Mouse (Mus musculus): ENCODE results near the gene Stab1. TPM values are rescaled to one million over a fixed set of nuclear protein-coding genes. Genes with fewer than 3 reads are reported as not detected.

The Stab1 gene
- total RNA-seq, 2 experiments from 2014 or later: 19.8 to 30.3 TPM

DNA sequence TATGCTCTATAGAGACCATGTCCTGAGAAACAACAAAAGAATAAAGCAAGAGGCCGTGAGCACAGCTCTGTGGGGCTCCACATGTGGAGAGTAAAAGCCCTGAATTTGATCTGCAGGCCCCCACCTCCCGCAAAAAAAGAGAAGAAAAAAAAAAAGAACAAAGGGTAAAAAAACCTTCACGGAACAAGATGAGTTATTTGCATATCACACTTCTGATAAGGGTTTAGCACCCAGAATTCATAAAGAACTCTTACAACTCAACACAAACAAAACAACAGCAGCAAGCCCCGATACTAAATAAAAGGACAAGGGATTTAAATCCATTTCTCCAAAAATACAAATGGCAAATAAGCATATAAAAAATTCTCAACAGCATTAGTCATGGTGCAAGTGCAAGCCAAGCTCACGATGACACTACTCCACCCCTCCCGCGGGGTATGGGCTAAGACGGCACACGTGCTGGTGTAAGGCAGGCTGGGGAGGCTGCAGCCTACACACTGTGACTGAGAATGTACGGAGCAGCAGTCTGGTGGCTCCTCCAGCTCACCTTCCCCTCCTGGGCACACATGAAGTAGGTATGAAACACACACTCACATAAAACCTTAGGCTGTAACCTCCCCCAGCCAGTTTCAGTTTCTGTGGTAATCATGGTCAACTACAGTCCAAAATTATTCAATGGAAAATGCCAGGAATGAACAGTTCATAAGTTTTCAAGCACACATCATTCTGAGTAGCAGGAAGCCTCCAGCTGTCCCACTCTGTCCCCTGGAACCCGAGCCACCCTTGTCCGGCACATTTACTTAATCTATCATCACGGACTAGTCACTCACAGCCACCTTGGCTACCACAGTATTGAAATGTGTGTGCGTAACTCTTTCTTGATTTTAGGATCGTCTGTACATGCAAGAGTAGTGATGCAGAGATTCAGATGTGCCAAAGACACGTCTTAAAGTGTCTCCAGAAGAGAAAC is 29.4 kb upstream of the Stab1 start:
- intact Hi-C loops (cut with DNase I): no loop called here
- peak; percentile 54 to 81 for DNase-seq (ENCODE audit: low spot score in 2 of 2)

- intact Hi-C loops (cut with DNase I): no loop called here
- no peak for DNase-seq (ENCODE audit: low spot score in 2 of 2)
Observed at GRCm38 (mm10) chr14:31195968-31196367, 27.5 kb upstream of the Stab1 start.

GRCm38 (mm10) chr14:31195521-31195920 is 27.1 kb upstream of the Stab1 start:
- intact Hi-C loops (cut with DNase I): no loop called here
- no peak for DNase-seq (ENCODE audit: low spot score in 2 of 2)

- intact Hi-C loops (cut with DNase I): loop anchor here (5.0 kb wide), 1 partner anchor 63 kb away; the partner anchor contains the start of gene Nt5dc2
- DNase-seq (ENCODE audit: low spot score in 2 of 2): peak in 1 of 2 experiments; percentile 50
Observed at GRCm38 (mm10) chr14:31194891-31195513, 26.6 kb upstream of the Stab1 start.

GRCm38 (mm10) chr14:31194441-31194840 is 26.0 kb upstream of the Stab1 start:
- DNase-seq (ENCODE audit: low spot score in 2 of 2): no peak
- intact Hi-C loops (cut with DNase I): loop anchor here (5.0 kb wide), 1 partner anchor 62 kb away; the partner anchor contains the start of gene Nt5dc2

GRCm38 (mm10) chr14:31193791-31194190 is 25.4 kb upstream of the Stab1 start:
- DNase-seq (ENCODE audit: low spot score in 2 of 2): no peak
- intact Hi-C loops (cut with DNase I): loop anchor here (5.0 kb wide), 1 partner anchor 61 kb away; the partner anchor contains the start of gene Nt5dc2

DNA sequence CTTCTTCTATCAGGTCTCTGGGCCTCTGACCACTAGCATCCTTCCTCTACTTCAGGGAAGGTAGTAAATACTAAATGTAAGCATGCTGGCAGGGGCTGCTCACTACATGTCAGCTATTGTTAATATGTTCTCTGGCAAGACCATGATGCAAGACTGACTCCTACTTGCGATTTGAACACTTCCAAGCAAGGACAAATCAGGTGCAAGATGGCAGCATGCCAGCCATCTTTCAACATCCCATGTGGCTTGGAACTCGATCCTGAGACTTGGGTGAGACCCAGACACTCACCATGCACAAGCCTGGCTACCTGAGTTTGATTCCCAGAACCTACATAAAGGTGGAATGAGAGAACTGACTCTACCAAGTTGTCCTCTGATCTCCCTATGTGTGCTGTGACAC is 23.5 kb upstream of the Stab1 start:
- intact Hi-C loops (cut with DNase I): loop anchor here (5.0 kb wide), 1 partner anchor 60 kb away; the partner anchor contains the start of gene Nt5dc2
- no peak for DNase-seq (ENCODE audit: low spot score in 2 of 2)

GRCm38 (mm10) chr14:31189348-31189747 is 20.9 kb upstream of the Stab1 start:
- no peak for DNase-seq (ENCODE audit: low spot score in 2 of 2)
- intact Hi-C loops (cut with DNase I): no loop called here

DNA sequence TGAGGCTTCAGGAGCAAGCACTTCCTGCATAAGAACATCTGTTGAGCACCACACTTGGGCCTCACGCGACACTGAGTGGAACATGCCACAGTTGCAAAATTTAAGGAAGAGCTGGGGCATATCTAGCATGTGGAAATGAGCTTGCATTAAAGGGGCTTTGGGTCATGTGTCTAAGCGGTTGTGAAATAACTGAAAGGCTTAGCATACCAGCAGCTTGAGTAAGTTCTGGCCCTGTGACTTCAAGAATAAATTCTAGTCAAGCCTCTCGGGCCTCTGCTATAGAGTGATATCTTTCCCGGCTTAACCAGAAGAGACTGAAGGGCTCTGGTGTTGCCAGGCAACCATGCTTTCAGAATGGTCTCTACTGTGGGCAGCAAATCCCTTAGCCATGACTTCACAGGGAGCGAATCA is 20.3 kb upstream of the Stab1 start:
- DNase-seq (ENCODE audit: low spot score in 2 of 2): peak in 1 of 2 experiments; percentile 37
- intact Hi-C loops (cut with DNase I): no loop called here

DNA sequence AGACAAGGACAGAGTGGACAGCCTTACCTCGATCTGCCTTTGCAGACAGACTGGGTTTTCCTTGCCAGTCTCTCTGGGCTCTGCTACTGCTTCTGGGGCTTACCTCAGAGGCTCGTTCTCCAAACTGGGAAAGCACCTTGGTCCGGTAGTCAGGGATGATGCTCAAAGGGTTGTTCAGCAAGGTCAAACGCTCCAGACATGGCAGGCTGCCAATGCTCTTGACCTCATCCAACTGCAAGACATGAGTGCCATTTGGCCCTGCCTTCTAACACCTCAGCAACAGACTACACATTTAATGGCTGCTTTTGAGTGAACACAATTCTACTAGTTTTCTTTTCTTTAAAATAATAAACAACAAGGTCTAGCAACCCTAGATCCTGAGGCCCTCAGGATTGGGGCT is 18.2 kb upstream of the Stab1 start:
- no peak for DNase-seq (ENCODE audit: low spot score in 2 of 2)
- intact Hi-C loops (cut with DNase I): no loop called here

DNA sequence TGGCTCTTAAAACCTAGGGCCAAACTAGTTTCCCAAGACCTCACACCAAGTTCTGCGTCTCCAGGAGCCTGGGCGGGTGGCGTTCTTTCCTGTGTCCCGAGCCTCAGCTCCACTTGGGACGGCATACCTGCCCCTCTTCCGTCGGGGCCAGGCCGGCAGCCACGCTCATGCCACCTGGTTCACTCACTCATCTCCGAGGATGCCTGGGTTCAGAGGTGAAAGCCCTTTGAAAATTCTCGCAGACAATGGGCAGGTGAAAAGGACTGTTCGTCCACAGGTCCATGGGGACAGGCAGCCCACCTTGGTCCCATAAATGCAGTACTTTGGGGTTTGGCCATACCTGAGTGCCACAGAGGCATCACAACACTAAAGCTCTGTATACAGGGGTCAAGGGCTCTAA is 15.8 kb upstream of the Stab1 start:
- no peak for DNase-seq (ENCODE audit: low spot score in 2 of 2)
- intact Hi-C loops (cut with DNase I): no loop called here

DNA sequence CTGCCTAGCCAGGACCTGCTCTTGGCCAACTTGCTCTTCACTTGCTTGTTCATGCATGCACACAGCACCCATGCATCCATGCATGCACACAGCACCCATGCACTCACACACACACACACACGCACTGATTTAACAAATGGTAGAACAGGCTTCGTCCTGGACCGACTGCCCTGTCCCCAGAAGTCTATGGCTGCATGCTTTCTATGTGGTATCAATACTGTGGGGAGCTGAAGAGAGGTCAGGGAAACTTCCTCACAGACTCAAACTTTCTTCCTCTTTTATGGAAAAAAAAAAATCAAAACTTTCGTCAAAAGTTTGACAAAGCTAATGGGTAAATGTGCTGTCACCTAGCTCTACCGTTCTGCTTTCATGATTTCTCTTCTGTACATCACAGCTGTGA is 15.1 kb upstream of the Stab1 start:
- DNase-seq (ENCODE audit: low spot score in 2 of 2): no peak
- intact Hi-C loops (cut with DNase I): no loop called here

DNA sequence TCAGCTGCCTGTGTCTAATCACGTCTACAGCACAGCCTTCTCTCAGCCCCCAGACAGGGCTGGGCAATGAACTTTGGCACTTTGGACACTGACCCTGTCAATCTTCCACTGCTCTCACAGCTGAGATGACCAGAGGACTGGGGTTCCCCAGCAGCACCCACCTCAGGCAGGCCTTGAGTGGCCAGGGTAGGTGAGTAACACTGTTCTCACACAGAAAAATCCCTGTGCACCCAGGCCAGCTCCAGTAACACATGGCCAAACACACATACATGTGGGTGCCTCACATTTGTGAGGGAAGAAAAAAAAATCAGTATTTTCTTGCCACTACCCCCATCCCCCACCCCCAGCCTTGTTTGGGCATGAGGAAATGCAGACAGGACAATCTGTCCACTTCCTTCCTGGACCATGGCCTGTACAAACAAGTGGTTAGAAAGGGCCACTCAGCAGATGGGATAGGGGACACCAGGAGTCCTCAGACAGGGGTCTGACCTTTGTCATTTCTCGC is 14.4 kb upstream of the Stab1 start:
- intact Hi-C loops (cut with DNase I): no loop called here
- DNase-seq (ENCODE audit: low spot score in 2 of 2): no peak

- intact Hi-C loops (cut with DNase I): no loop called here
- no peak for DNase-seq (ENCODE audit: low spot score in 2 of 2)
Observed at GRCm38 (mm10) chr14:31181512-31181911, 13.1 kb upstream of the Stab1 start.

GRCm38 (mm10) chr14:31179677-31180365 is 11.4 kb upstream of the Stab1 start:
- intact Hi-C loops (cut with DNase I): no loop called here

GRCm38 (mm10) chr14:31177715-31178114 is 9.3 kb upstream of the Stab1 start:
- intact Hi-C loops (cut with DNase I): no loop called here
- no peak for DNase-seq (ENCODE audit: low spot score in 2 of 2)

More at GRCm38 (mm10) chr14:31179677-31180365, 11.4 kb upstream of the Stab1 start:
- DNase-seq (ENCODE audit: low spot score in 2 of 2): no peak

- no peak for DNase-seq (ENCODE audit: low spot score in 2 of 2)
- intact Hi-C loops (cut with DNase I): no loop called here
Observed at GRCm38 (mm10) chr14:31177287-31177686, 8.8 kb upstream of the Stab1 start.

DNA sequence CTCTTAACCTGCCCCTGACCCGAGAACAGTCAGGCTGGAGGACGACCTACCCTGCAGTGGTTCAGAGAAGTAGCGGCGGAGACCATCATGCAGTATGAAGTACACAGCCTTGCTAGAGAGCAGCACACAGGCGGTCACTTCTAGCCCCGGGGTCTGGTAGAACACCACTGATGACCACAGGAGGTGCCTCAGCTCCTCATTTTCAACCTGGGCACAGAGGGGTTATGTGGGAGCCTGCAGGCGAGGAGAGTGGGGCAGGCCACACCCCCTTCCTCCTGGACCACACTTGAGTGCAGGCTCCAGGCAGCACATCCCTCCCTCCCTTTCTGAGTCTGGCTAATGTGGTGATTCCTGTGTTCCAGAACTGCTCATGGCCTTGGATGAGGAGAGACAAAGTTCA is 5.1 kb upstream of the Stab1 start:
- DNase-seq (ENCODE audit: low spot score in 2 of 2): no peak
- intact Hi-C loops (cut with DNase I): no loop called here

DNA sequence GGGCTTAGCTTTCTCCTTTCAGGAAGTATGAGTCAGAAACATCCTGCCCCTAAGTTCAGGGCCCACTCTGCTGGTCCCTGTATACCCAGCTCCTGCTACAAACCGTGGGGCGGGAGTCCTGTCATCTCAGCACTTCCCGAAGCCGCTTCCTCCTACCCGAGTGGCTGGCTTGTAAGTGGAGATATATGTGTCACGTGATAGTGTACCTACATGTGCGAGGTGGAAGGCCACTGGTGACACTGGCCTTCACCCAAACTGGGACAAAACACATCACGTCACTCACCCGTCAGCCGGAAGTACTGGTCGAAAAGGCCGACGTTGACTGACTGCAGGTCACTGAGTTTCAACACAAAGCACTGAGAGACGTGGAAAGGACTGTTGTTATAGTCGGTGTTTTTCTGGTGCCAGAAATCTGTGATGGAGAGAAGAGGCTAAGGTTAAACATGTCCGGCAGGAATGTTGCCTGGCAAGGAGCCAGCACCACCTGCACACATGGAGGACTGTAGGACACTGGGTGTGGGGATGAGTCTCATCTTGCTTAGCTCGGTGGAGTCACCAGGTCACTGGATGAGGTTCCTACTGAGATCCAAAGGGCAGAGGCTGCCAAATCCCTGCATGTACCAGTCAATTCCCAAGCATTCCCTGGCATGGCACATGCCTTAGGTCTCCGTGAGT is 4.5 kb upstream of the Stab1 start:
- intact Hi-C loops (cut with DNase I): no loop called here
- peak in 1 of 2 experiments; percentile 24 for DNase-seq (ENCODE audit: low spot score in 2 of 2)
